Comparison of ENCODE assay signal across 1 mouse cellular context in the genomic region with DNA sequence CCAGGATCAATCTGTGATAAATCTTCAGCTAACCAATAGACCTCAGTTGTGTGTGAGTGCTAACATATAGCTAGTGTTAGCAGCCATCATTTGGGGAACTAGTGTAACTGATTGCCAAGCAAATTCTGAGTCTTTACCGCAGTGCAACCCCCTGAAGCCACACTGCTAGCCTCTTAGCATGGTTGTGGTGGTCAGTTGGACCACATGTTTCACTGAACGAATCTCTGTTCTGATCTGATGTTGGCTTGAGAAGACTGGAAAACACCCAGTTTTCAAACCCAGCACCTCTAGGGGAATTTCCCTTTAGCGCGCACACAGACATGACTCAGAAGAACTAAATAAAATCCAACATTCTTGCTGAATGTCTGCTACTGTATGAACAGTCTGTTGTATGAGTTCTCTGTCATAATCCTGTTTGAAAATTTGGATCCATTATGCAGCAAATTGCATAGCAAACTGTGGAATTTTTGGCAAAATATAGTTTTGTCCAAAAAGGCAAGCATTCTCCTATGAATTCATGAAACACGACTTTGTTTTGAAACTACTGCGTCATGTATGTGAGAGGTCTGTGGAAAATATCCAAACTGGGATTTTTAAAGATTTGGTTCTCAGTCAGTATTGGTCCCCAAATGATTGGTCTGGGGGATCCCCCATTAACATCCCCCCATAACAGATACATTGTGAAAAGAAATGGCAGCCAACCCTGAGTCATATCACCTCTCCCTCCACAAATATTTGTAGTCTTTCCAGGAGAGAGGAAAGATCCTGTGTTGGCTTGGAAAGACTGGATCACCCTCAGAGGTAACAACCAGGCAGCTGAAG.
TF ChIP-seq lines count a peak whose summit lies in the region.

No protein-coding gene starts in this region.

TF ChIP-seq in CH12.LX, 34 proteins besides CTCF, POLR2A, EP300 and RAD21:
- TF ChIP-seq MEF2A (IDR thresholded peaks at IDR 0.05; ENCODE audit: borderline replicate concordance, low read depth, low read length) = peak; percentile 68; the same call in 1 of the 2 replicates
- no peak for TF ChIP-seq HCFC1 (IDR thresholded peaks at IDR 0.05; ENCODE audit: low read depth, low read length)
- TF ChIP-seq MAZ (IDR thresholded peaks at IDR 0.05; ENCODE audit: low read depth, low read length) = peak; percentile 67; the same call in 1 of the 2 replicates
- TF ChIP-seq MAFK (IDR thresholded peaks at IDR 0.05; ENCODE audit: insufficient replicate concordance, low read length) = peak; percentile 31; the same call in 1 of the 2 replicates
- TF ChIP-seq CHD2 (IDR thresholded peaks at IDR 0.05; ENCODE audit: low read length) = peak; percentile 47; the same call in 1 of the 2 replicates
- peak; percentile 42 for TF ChIP-seq BHLHE40 (IDR thresholded peaks at IDR 0.05; ENCODE audit: low read depth, low read length)
- TF ChIP-seq RCOR1 (conservative IDR thresholded peaks at IDR 0.05; ENCODE audit: low read depth, low read length) = 0 out of 2 replicates have a peak, but pooled peaks have one; percentile 10
- no peak for TF ChIP-seq USF1 (IDR thresholded peaks at IDR 0.05; ENCODE audit: low read depth, low read length)
- peak; percentile 59 for TF ChIP-seq MAX (IDR thresholded peaks at IDR 0.05; ENCODE audit: low read length)
- TF ChIP-seq IRF4 (IDR thresholded peaks at IDR 0.05; ENCODE audit: low read depth, low read length) = peak; percentile 85
- peak; percentile 62; the same call in 1 of the 2 replicates for TF ChIP-seq CHD1 (IDR thresholded peaks at IDR 0.05; ENCODE audit: low read depth, low read length)
- TF ChIP-seq ETS1 (conservative IDR thresholded peaks at IDR 0.05; ENCODE audit: low read depth, low read length) = peak; percentile 43
- TF ChIP-seq MXI1 (IDR thresholded peaks at IDR 0.05; ENCODE audit: low read depth, low read length) = peak; percentile 51
- 0 out of 2 replicates have a peak, but pooled peaks have one; percentile 22 for TF ChIP-seq SIN3A (IDR thresholded peaks at IDR 0.05; ENCODE audit: low read length)
- no peak for TF ChIP-seq NELFE (IDR thresholded peaks at IDR 0.05; ENCODE audit: low read depth, low read length)
- no peak for TF ChIP-seq UBTF (IDR thresholded peaks at IDR 0.05; ENCODE audit: low read depth, low read length)
- TF ChIP-seq MYC (IDR thresholded peaks at IDR 0.05; ENCODE audit: low read depth, low read length) = peak; percentile 91
- peak; percentile 41; the same call in 1 of the 2 replicates for TF ChIP-seq TCF12 (IDR thresholded peaks at IDR 0.05; ENCODE audit: low read depth, low read length)
- TF ChIP-seq ELF1 (IDR thresholded peaks at IDR 0.05; ENCODE audit: low read depth, low read length) = no peak
- no peak for TF ChIP-seq NRF1 (IDR thresholded peaks at IDR 0.05; ENCODE audit: low read depth, low read length)
- no peak for TF ChIP-seq GABPA (IDR thresholded peaks at IDR 0.05; ENCODE audit: insufficient replicate concordance, low read depth, low read length)
- TF ChIP-seq E2F4 (IDR thresholded peaks at IDR 0.05; ENCODE audit: insufficient replicate concordance, low read depth, low read length) = no peak
